Mouse (Mus musculus): ENCODE results near the gene Zfp90.

- TF ChIP-seq EP300 (IDR thresholded peaks at IDR 0.05; ENCODE audit: low read depth) (no peak), CTCF (IDR thresholded peaks at IDR 0.05; ENCODE audit: low read depth) (no peak)
These were observed 27.6 kb downstream of the Zfp90 start for GRCm38 (mm10) chr8:106442740-106443139.

All from liver, postnatal 0 days (tissue).